Mouse (Mus musculus): ENCODE results near the gene Cap1. TPM values are rescaled to one million over a fixed set of nuclear protein-coding genes. Genes with fewer than 3 reads are reported as not detected.

Cap1 gene
- polyA plus RNA-seq, 1 experiment from 2014 or later: 79.5 TPM

GRCm38 (mm10) chr4:122884481-122885340 is 1.1 kb downstream of the Cap1 start:
- Histone ChIP-seq H3K9me3 (replicated peaks) (no peaks in the 10 kb centered on the region), H3K9ac (peak overlapping the region; percentile 84), H3K27ac (peak overlapping the region; percentile 100), H3K4me2 (peak overlapping the region; percentile 87), H3K36me3 (no peaks in the 10 kb centered on the region), H3K4me3 (replicated peaks) (peak overlapping the region; percentile 86), H3K27me3 (no peaks in the 10 kb centered on the region), H3K4me1 (peaks cover 33% of the 10 kb centered on the region)
- 36% methylated on average over 12 of the region's 12 CpGs for WGBS
- no peak for ATAC-seq (replicated peaks; ENCODE audit: low FRiP score)

DNA sequence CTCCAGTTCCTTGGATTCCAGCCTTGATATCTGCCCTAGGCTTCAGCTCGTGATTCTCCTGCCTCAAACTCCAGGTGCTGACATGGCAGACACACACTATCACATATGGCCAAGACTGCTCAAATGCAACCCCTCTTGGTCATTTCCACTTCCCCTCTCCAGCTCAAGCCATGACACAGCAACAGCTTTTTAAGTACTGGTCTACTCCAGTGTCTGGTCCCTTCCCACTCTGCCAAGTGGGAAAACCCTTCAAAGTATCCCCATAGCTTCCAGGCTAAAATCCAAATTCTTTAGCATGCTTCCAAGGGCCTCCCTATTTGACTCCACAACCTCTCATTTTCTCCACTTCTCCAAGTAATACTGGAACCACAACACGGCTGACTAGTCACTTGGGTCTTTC is 1.8 kb downstream of the Cap1 start:
- Histone ChIP-seq H3K4me2 (peak overlapping the region; percentile 87), H3K36me3 (no peaks in the 10 kb centered on the region), H3K27ac (peak overlapping the region; percentile 41), H3K9me3 (replicated peaks) (no peaks in the 10 kb centered on the region), H3K27me3 (no peaks in the 10 kb centered on the region), H3K9ac (peak overlapping the region; percentile 84; the same call in 1 of the 2 replicates), H3K4me3 (replicated peaks) (peak overlapping the region; percentile 86), H3K4me1 (peaks cover 33% of the 10 kb centered on the region)
- WGBS: 45% methylated on average over 2 of the region's 2 CpGs
- no peak for ATAC-seq (replicated peaks; ENCODE audit: low FRiP score)

DNA sequence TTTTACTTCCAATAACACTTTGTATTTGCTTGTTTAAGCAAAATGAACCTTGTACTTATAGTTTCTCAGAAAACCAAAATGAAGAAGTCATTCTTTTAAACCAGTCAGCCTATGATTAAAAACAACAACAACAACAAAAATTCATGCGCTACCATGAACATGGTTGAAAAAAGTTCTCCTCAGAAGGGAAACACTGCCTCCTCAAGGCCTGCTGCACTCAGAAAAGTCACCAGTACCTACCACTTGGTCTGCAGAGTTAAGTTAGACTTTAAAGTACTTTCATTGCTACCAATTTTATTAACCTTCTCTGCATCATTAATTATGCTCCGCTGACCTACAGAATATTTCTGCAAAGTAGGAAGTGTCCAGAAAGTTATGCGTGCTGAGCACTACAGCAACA is 2.6 kb downstream of the Cap1 start:
- WGBS: 65% methylated on average over 3 of the region's 3 CpGs

GRCm38 (mm10) chr4:122882544-122882943 is 3.3 kb downstream of the Cap1 start:
- Histone ChIP-seq H3K4me3 (replicated peaks) (no peak overlapping the region), H3K27me3 (no peaks in the 10 kb centered on the region), H3K4me1 (peaks cover 33% of the 10 kb centered on the region), H3K27ac (no peak overlapping the region), H3K9me3 (replicated peaks) (no peaks in the 10 kb centered on the region), H3K4me2 (no peak overlapping the region), H3K36me3 (no peaks in the 10 kb centered on the region), H3K9ac (no peak overlapping the region)
- 84% methylated on average over 3 of the region's 3 CpGs for WGBS
- no peak for ATAC-seq (replicated peaks; ENCODE audit: low FRiP score)

More for the DNA sequence above, 2.6 kb downstream of the Cap1 start:
- Histone ChIP-seq H3K4me2 (0 out of 2 replicates have a peak overlapping the region, but pooled peaks have one; percentile 87), H3K9ac (no peak overlapping the region), H3K36me3 (no peaks in the 10 kb centered on the region), H3K27me3 (no peaks in the 10 kb centered on the region), H3K27ac (no peak overlapping the region), H3K4me3 (replicated peaks) (no peak overlapping the region), H3K9me3 (replicated peaks) (no peaks in the 10 kb centered on the region), H3K4me1 (peaks cover 33% of the 10 kb centered on the region)
- no peak for ATAC-seq (replicated peaks; ENCODE audit: low FRiP score)

DNA sequence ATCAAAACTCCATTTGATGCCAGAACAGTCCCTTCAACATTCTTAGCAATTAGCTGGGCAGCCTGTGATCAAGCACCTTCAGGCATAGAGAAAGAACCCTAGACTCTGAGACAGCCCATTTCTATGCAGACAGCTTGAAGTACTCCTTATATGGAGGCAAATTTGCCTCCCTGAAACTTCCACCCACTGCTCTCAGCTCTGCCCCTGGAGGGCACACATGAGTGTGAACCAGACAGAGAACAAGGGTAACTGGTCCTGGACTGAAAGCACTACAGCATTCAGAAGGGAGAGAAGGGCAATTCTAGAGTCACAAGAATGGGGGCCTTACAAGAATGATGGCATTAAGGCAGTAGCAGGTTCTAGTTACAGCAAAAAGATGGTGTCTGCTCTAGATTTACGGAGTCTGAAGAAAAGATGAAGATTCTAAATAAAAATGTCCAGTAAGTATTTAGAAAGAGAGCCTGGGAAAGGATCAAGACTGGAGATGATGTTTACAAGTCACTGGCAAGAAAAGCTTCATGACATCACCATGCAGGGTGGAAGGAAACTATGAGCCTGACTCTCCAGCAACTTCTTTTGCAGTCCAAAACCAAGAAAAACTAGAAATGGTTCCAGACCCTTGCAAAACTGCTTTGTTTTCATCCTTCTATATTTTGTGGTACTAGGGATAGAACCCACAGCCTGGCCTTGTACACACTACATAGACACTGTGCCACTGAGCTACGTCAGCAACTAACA is 7.4 kb downstream of the Cap1 start:
- H3K4me1 ChIP-seq: peaks cover 10% of the 10 kb centered on the region
- no peak overlapping the region for H3K9ac ChIP-seq
- no peaks in the 10 kb centered on the region for H3K27me3 ChIP-seq
- H3K36me3 ChIP-seq: 0 out of 2 replicates have a peak, but pooled peaks cover 3% of the 10 kb centered on the region
- no peaks in the 10 kb centered on the region for H3K9me3 ChIP-seq (replicated peaks)
- WGBS: 90% methylated on average over 2 of the region's 2 CpGs
- H3K4me3 ChIP-seq (replicated peaks): no peak overlapping the region
- ATAC-seq (replicated peaks; ENCODE audit: low FRiP score): no peak
- peak overlapping the region; percentile 22; the same call in 1 of the 2 replicates for H3K27ac ChIP-seq
- H3K4me2 ChIP-seq: no peak overlapping the region

DNA sequence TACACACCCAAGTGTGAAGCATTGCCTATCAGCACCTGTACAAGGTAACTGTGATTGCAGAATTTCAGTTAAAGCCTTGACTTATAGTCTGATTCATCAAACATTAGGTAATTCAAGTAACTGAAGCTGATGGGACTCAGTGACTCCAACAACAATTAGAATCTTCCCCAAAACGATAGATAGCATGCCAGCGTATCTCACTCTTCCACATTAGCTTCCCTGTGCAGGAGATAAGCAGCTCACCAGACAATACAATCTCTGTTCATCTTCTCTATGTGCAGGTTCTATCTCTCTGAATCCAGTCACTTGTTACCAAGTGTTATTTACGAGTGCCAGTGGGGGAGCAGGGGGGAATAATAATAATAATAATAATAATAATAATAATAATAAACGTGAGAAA is 12.3 kb downstream of the Cap1 start:
- no peak for ATAC-seq (replicated peaks; ENCODE audit: low FRiP score)
- 81% methylated on average over 4 of the region's 4 CpGs for WGBS
- 0 out of 2 replicates have a peak, but pooled peaks cover 4% of the 10 kb centered on the region for H3K4me1 ChIP-seq
- H3K4me3 ChIP-seq (replicated peaks): no peak overlapping the region
- no peak overlapping the region for H3K4me2 ChIP-seq
- no peak overlapping the region for H3K9ac ChIP-seq
- peaks cover 41% of the 10 kb centered on the region for H3K36me3 ChIP-seq
- H3K27me3 ChIP-seq: no peaks in the 10 kb centered on the region
- H3K9me3 ChIP-seq (replicated peaks): no peaks in the 10 kb centered on the region
- H3K27ac ChIP-seq: no peak overlapping the region

DNA sequence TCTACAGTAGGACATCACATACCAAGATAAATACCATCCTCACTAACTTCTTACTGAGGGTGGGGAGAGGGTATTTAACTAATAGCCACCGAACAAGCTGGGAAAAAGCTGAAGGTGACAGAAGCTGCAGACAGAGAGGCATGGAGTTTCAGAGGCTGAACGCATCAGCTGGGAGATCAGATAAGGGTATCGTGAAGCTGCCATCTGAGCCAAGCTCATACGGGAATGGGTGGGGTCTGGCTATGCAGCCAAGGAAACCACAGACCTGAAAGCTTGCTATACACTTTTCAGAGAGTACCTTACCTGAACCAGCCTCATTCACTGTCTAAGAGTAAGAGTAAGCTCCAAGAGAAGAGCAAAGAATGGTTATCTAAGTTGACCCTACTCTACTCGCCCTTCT is 12.9 kb downstream of the Cap1 start:
- no peak for ATAC-seq (replicated peaks; ENCODE audit: low FRiP score)
- H3K9ac ChIP-seq: no peak overlapping the region
- H3K27ac ChIP-seq: no peak overlapping the region
- 0 out of 2 replicates have a peak, but pooled peaks cover 4% of the 10 kb centered on the region for H3K4me1 ChIP-seq
- H3K4me3 ChIP-seq (replicated peaks): no peak overlapping the region
- H3K4me2 ChIP-seq: no peak overlapping the region
- H3K36me3 ChIP-seq: peaks cover 47% of the 10 kb centered on the region
- H3K9me3 ChIP-seq (replicated peaks): no peaks in the 10 kb centered on the region
- 73% methylated on average over 5 of the region's 5 CpGs for WGBS
- H3K27me3 ChIP-seq: no peaks in the 10 kb centered on the region

- H3K27ac ChIP-seq: no peak overlapping the region
- peaks cover 53% of the 10 kb centered on the region for H3K36me3 ChIP-seq
- no peaks in the 10 kb centered on the region for H3K9me3 ChIP-seq (replicated peaks)
- ATAC-seq (replicated peaks; ENCODE audit: low FRiP score): no peak
- H3K4me3 ChIP-seq (replicated peaks): no peak overlapping the region
- H3K4me2 ChIP-seq: no peak overlapping the region
- H3K9ac ChIP-seq: no peak overlapping the region
- H3K4me1 ChIP-seq: 0 out of 2 replicates have a peak, but pooled peaks cover 4% of the 10 kb centered on the region
- no peaks in the 10 kb centered on the region for H3K27me3 ChIP-seq
- 86% methylated on average over 2 of the region's 2 CpGs for WGBS
Measured at GRCm38 (mm10) chr4:122871989-122872388, 13.9 kb downstream of the Cap1 start.

GRCm38 (mm10) chr4:122871269-122871668 is 14.6 kb downstream of the Cap1 start:
- H3K36me3 ChIP-seq: peaks cover 58% of the 10 kb centered on the region
- no peaks in the 10 kb centered on the region for H3K27me3 ChIP-seq
- no peak overlapping the region for H3K4me3 ChIP-seq (replicated peaks)
- H3K9me3 ChIP-seq (replicated peaks): no peaks in the 10 kb centered on the region
- WGBS: 93% methylated on average over 11 of the region's 11 CpGs
- H3K9ac ChIP-seq: no peak overlapping the region
- 0 out of 2 replicates have a peak, but pooled peaks cover 4% of the 10 kb centered on the region for H3K4me1 ChIP-seq
- ATAC-seq (replicated peaks; ENCODE audit: low FRiP score): no peak
- H3K27ac ChIP-seq: no peak overlapping the region
- H3K4me2 ChIP-seq: no peak overlapping the region

DNA sequence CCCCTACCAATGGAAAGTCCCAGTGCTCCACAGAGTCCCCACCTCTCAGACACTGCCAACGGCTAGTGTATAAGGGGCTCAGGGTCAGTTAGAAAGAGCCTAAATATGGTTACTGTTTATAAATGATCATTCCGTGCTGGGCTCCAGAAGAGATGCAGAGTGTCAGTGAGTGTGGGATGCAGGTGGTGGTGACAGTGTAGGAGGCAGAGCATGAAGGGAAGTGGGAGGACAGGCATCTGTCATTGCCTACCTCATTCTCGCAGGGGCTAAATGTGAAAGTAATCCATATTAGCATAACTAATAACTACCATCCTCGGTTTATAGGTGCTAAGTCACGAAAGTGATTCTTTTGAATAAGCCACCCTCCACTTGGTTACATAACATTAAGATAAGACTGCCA is 15.1 kb downstream of the Cap1 start:
- Histone ChIP-seq H3K4me3 (replicated peaks) (no peak overlapping the region), H3K27ac (no peak overlapping the region), H3K4me1 (0 out of 2 replicates have a peak, but pooled peaks cover 4% of the 10 kb centered on the region), H3K9me3 (replicated peaks) (no peaks in the 10 kb centered on the region), H3K36me3 (peaks cover 63% of the 10 kb centered on the region), H3K4me2 (no peak overlapping the region), H3K27me3 (no peaks in the 10 kb centered on the region), H3K9ac (no peak overlapping the region)
- ATAC-seq (replicated peaks; ENCODE audit: low FRiP score): no peak
- 89% methylated on average over 5 of the region's 5 CpGs for WGBS

DNA sequence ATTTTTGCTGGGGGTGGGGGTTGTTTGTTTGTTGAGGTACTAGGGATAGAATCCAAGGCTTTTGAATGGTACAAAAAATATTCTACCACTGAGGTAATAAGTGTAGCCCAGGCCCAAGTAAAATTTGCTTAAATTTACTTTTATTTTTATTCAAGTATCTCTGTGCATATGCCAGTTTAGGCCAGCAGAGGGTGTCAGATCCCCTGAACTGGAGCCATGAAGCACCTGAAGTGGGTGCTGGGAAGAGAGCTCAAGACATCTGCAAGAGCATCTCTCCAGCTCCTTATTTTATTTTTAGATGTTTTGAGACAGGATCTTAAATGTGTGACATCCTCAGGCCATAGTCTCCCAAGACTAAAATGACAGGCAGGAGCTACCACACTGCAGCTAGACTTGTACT is 15.8 kb downstream of the Cap1 start:
- Histone ChIP-seq H3K27ac (no peak overlapping the region), H3K4me1 (0 out of 2 replicates have a peak, but pooled peaks cover 4% of the 10 kb centered on the region), H3K9me3 (replicated peaks) (no peaks in the 10 kb centered on the region), H3K4me3 (replicated peaks) (no peak overlapping the region), H3K36me3 (peaks cover 67% of the 10 kb centered on the region), H3K4me2 (no peak overlapping the region), H3K27me3 (no peaks in the 10 kb centered on the region), H3K9ac (no peak overlapping the region)
- ATAC-seq (replicated peaks; ENCODE audit: low FRiP score): no peak

GRCm38 (mm10) chr4:122868041-122868440 is 17.8 kb downstream of the Cap1 start:
- peaks cover 87% of the 10 kb centered on the region for H3K36me3 ChIP-seq
- H3K9me3 ChIP-seq (replicated peaks): no peaks in the 10 kb centered on the region

More at GRCm38 (mm10) chr4:122868041-122868440, 17.8 kb downstream of the Cap1 start:
- no peak overlapping the region for H3K27ac ChIP-seq
- H3K27me3 ChIP-seq: no peaks in the 10 kb centered on the region
- no peak overlapping the region for H3K4me2 ChIP-seq
- no peak for ATAC-seq (replicated peaks; ENCODE audit: low FRiP score)
- no peak overlapping the region for H3K9ac ChIP-seq
- 100% methylated on average over 1 of the region's 1 CpGs for WGBS
- 0 out of 2 replicates have a peak, but pooled peaks cover 2% of the 10 kb centered on the region for H3K4me1 ChIP-seq
- no peak overlapping the region for H3K4me3 ChIP-seq (replicated peaks)
